Mouse (Mus musculus): ENCODE results near the gene Smarcal1. TPM values are rescaled to one million over a fixed set of nuclear protein-coding genes. Genes with fewer than 3 reads are reported as not detected.

Gene Smarcal1
- polyA plus RNA-seq, 1 experiment from 2014 or later = 37.1 TPM

GRCm38 (mm10) chr1:72578806-72579205 is 4.2 kb upstream of the Smarcal1 start:
- no peak overlapping the region for H3K4me2 ChIP-seq (ENCODE audit: low read depth, severe bottlenecking)
- H3K4me1 ChIP-seq (ENCODE audit: control insufficient read depth, insufficient read depth, low read length) = 0 out of 2 replicates have a peak, but pooled peaks cover 8% of the 10 kb centered on the region
- H3K9me3 ChIP-seq (ENCODE audit: control insufficient read depth, low read length) = no peaks in the 10 kb centered on the region
- H3K4me3 ChIP-seq (ENCODE audit: low read depth, low read length) = no peak overlapping the region
- DNase-seq (ENCODE audit: low spot score) (no peak), ATAC-seq (ENCODE audit: insufficient number of reproducible peaks, low FRiP score, low TSS enrichment, low read depth) (no peak)
- no peak overlapping the region for H3K27ac ChIP-seq (replicated peaks; ENCODE audit: low read depth, low read length)
- H3K27me3 ChIP-seq (ENCODE audit: control insufficient read depth, insufficient read depth, low read length) = no peaks in the 10 kb centered on the region; the same call in 1 of the 2 replicates
- no peak overlapping the region for H3K9ac ChIP-seq (ENCODE audit: low read length)
- no peaks in the 10 kb centered on the region for H3K36me3 ChIP-seq (ENCODE audit: control insufficient read depth, insufficient read depth, low read length)
- 25% methylated on average over 4 of the region's 4 CpGs for WGBS

GRCm38 (mm10) chr1:72583906-72584305 is 855 bp downstream of the Smarcal1 start:
- H3K27ac ChIP-seq (replicated peaks; ENCODE audit: low read depth, low read length) = no peak overlapping the region

GRCm38 (mm10) chr1:72585971-72586875 is 3.2 kb downstream of the Smarcal1 start:
- H3K4me1 ChIP-seq (ENCODE audit: control insufficient read depth, insufficient read depth, low read length) = no peaks in the 10 kb centered on the region
- ATAC-seq (ENCODE audit: insufficient number of reproducible peaks, low FRiP score, low TSS enrichment, low read depth) = no peak
- no peaks in the 10 kb centered on the region for H3K27me3 ChIP-seq (ENCODE audit: control insufficient read depth, insufficient read depth, low read length)
- WGBS = 94% methylated on average over 17 of the region's 17 CpGs
- H3K4me2 ChIP-seq (ENCODE audit: low read depth, severe bottlenecking) = no peak overlapping the region
- no peak overlapping the region for H3K27ac ChIP-seq (replicated peaks; ENCODE audit: low read depth, low read length)
- no peak overlapping the region for H3K4me3 ChIP-seq (ENCODE audit: low read depth, low read length)
- peaks cover 4% of the 10 kb centered on the region; the same call in 1 of the 2 replicates for H3K36me3 ChIP-seq (ENCODE audit: control insufficient read depth, insufficient read depth, low read length)
- no peaks in the 10 kb centered on the region for H3K9me3 ChIP-seq (ENCODE audit: control insufficient read depth, low read length)
- no peak for DNase-seq (ENCODE audit: low spot score)
- H3K9ac ChIP-seq (ENCODE audit: low read length) = no peak overlapping the region

More at GRCm38 (mm10) chr1:72583906-72584305, 855 bp downstream of the Smarcal1 start:
- peak overlapping the region; percentile 60 for H3K4me3 ChIP-seq (ENCODE audit: low read depth, low read length)
- no peaks in the 10 kb centered on the region for H3K4me1 ChIP-seq (ENCODE audit: control insufficient read depth, insufficient read depth, low read length)
- no peaks in the 10 kb centered on the region for H3K9me3 ChIP-seq (ENCODE audit: control insufficient read depth, low read length)
- peak overlapping the region; percentile 68 for H3K9ac ChIP-seq (ENCODE audit: low read length)
- no peak for DNase-seq (ENCODE audit: low spot score)
- H3K27me3 ChIP-seq (ENCODE audit: control insufficient read depth, insufficient read depth, low read length) = no peaks in the 10 kb centered on the region
- 82% methylated on average over 4 of the region's 4 CpGs for WGBS
- peaks cover 4% of the 10 kb centered on the region; the same call in 1 of the 2 replicates for H3K36me3 ChIP-seq (ENCODE audit: control insufficient read depth, insufficient read depth, low read length)
- peak overlapping the region; percentile 57 for H3K4me2 ChIP-seq (ENCODE audit: low read depth, severe bottlenecking)
- no peak for ATAC-seq (ENCODE audit: insufficient number of reproducible peaks, low FRiP score, low TSS enrichment, low read depth)

GRCm38 (mm10) chr1:72587532-72587931 is 4.5 kb downstream of the Smarcal1 start:
- Histone ChIP-seq H3K36me3 (ENCODE audit: control insufficient read depth, insufficient read depth, low read length) (peaks cover 9% of the 10 kb centered on the region; the same call in 1 of the 2 replicates), H3K27ac (replicated peaks; ENCODE audit: low read depth, low read length) (no peak overlapping the region), H3K9ac (ENCODE audit: low read length) (no peak overlapping the region), H3K4me3 (ENCODE audit: low read depth, low read length) (no peak overlapping the region), H3K4me1 (ENCODE audit: control insufficient read depth, insufficient read depth, low read length) (no peaks in the 10 kb centered on the region), H3K9me3 (ENCODE audit: control insufficient read depth, low read length) (no peaks in the 10 kb centered on the region), H3K4me2 (ENCODE audit: low read depth, severe bottlenecking) (no peak overlapping the region), H3K27me3 (ENCODE audit: control insufficient read depth, insufficient read depth, low read length) (no peaks in the 10 kb centered on the region)
- no peak for ATAC-seq (ENCODE audit: insufficient number of reproducible peaks, low FRiP score, low TSS enrichment, low read depth)
- WGBS = 93% methylated on average over 15 of the region's 15 CpGs
- no peak for DNase-seq (ENCODE audit: low spot score)

DNA sequence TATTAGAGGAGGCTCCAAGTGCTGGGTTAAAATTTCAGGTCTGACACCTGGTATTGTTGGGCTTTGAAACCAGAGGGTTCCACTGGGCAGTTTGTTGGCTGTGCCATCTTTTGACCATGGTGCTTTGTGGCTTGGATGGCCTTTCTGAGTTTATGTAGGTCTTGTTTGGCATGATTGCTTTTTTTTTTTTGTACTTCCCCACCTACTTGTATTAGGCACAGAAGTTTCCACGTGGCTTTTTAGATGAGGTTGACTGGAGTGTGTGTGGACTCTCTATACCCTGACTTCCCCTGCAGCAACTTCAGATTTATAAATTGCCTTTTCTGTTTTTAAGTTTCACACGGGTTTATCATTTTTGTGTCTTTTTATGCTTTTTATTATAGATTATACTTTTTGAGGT is 5.7 kb downstream of the Smarcal1 start:
- peaks cover 9% of the 10 kb centered on the region; the same call in 1 of the 2 replicates for H3K36me3 ChIP-seq (ENCODE audit: control insufficient read depth, insufficient read depth, low read length)
- no peak for ATAC-seq (ENCODE audit: insufficient number of reproducible peaks, low FRiP score, low TSS enrichment, low read depth)
- no peaks in the 10 kb centered on the region for H3K27me3 ChIP-seq (ENCODE audit: control insufficient read depth, insufficient read depth, low read length)
- H3K4me3 ChIP-seq (ENCODE audit: low read depth, low read length) = no peak overlapping the region
- H3K9ac ChIP-seq (ENCODE audit: low read length) = no peak overlapping the region
- H3K4me2 ChIP-seq (ENCODE audit: low read depth, severe bottlenecking) = no peak overlapping the region
- 87% methylated on average over 2 of the region's 2 CpGs for WGBS
- no peaks in the 10 kb centered on the region for H3K9me3 ChIP-seq (ENCODE audit: control insufficient read depth, low read length)
- no peak overlapping the region for H3K27ac ChIP-seq (replicated peaks; ENCODE audit: low read depth, low read length)
- H3K4me1 ChIP-seq (ENCODE audit: control insufficient read depth, insufficient read depth, low read length) = no peaks in the 10 kb centered on the region
- no peak for DNase-seq (ENCODE audit: low spot score)

- H3K9me3 ChIP-seq (ENCODE audit: control insufficient read depth, low read length) = no peaks in the 10 kb centered on the region
- no peak overlapping the region for H3K27ac ChIP-seq (replicated peaks; ENCODE audit: low read depth, low read length)
- DNase-seq (ENCODE audit: low spot score) (no peak), ATAC-seq (ENCODE audit: insufficient number of reproducible peaks, low FRiP score, low TSS enrichment, low read depth) (no peak)
- H3K27me3 ChIP-seq (ENCODE audit: control insufficient read depth, insufficient read depth, low read length) = no peaks in the 10 kb centered on the region
- H3K36me3 ChIP-seq (ENCODE audit: control insufficient read depth, insufficient read depth, low read length) = peaks cover 9% of the 10 kb centered on the region; the same call in 1 of the 2 replicates
- no peak overlapping the region for H3K4me2 ChIP-seq (ENCODE audit: low read depth, severe bottlenecking)
- WGBS = 79% methylated on average over 4 of the region's 4 CpGs
- H3K9ac ChIP-seq (ENCODE audit: low read length) = no peak overlapping the region
- no peak overlapping the region for H3K4me3 ChIP-seq (ENCODE audit: low read depth, low read length)
- H3K4me1 ChIP-seq (ENCODE audit: control insufficient read depth, insufficient read depth, low read length) = no peaks in the 10 kb centered on the region
Measured at GRCm38 (mm10) chr1:72590636-72591035, 7.6 kb downstream of the Smarcal1 start.

GRCm38 (mm10) chr1:72592350-72592749 is 9.3 kb downstream of the Smarcal1 start:
- ATAC-seq (ENCODE audit: insufficient number of reproducible peaks, low FRiP score, low TSS enrichment, low read depth) (no peak), DNase-seq (ENCODE audit: low spot score) (no peak)
- Histone ChIP-seq H3K9ac (ENCODE audit: low read length) (no peak overlapping the region), H3K4me2 (ENCODE audit: low read depth, severe bottlenecking) (no peak overlapping the region), H3K4me1 (ENCODE audit: control insufficient read depth, insufficient read depth, low read length) (no peaks in the 10 kb centered on the region), H3K9me3 (ENCODE audit: control insufficient read depth, low read length) (no peaks in the 10 kb centered on the region), H3K4me3 (ENCODE audit: low read depth, low read length) (no peak overlapping the region), H3K27ac (replicated peaks; ENCODE audit: low read depth, low read length) (no peak overlapping the region), H3K27me3 (ENCODE audit: control insufficient read depth, insufficient read depth, low read length) (no peaks in the 10 kb centered on the region), H3K36me3 (ENCODE audit: control insufficient read depth, insufficient read depth, low read length) (peaks cover 8% of the 10 kb centered on the region; the same call in 1 of the 2 replicates)
- WGBS = 89% methylated on average over 3 of the region's 3 CpGs

DNA sequence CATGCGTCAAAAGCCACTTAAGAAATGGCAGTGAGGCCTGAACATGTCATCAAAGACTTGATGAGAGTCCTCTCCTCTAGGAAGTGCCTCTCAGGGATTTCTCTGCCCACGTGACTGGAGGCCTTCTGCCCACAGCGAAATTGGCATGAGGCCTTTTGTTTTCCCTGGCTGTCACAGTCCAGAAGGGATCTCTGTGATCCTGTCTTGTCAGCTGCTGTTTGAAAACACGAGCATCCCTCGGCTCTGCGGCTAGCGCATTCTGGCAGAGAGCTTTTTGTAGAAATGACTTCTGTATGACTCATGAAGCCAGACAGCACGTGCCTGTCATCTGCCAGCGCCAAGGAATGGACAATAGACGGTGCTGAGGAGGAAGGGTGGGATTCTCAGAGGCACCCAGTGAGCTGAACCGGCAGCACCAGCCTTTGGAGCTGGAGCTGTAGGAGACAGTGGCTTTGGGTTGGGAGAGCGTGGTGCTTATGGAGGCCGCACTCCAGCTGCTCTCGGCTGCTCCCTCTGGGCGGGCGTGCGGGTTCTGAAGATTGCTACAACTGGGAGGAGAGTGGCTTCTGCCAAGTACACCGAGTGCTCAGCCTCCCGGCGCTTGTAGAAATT is 10.4 kb downstream of the Smarcal1 start:
- DNase-seq (ENCODE audit: low spot score) (no peak), ATAC-seq (ENCODE audit: insufficient number of reproducible peaks, low FRiP score, low TSS enrichment, low read depth) (no peak)
- H3K9ac ChIP-seq (ENCODE audit: low read length) = no peak overlapping the region
- H3K27me3 ChIP-seq (ENCODE audit: control insufficient read depth, insufficient read depth, low read length) = no peaks in the 10 kb centered on the region
- H3K36me3 ChIP-seq (ENCODE audit: control insufficient read depth, insufficient read depth, low read length) = peaks cover 8% of the 10 kb centered on the region; the same call in 1 of the 2 replicates
- H3K4me3 ChIP-seq (ENCODE audit: low read depth, low read length) = no peak overlapping the region
- 87% methylated on average over 20 of the region's 20 CpGs for WGBS
- no peak overlapping the region for H3K4me2 ChIP-seq (ENCODE audit: low read depth, severe bottlenecking)
- no peaks in the 10 kb centered on the region for H3K9me3 ChIP-seq (ENCODE audit: control insufficient read depth, low read length)
- no peak overlapping the region for H3K27ac ChIP-seq (replicated peaks; ENCODE audit: low read depth, low read length)
- no peaks in the 10 kb centered on the region for H3K4me1 ChIP-seq (ENCODE audit: control insufficient read depth, insufficient read depth, low read length)
